Mouse (Mus musculus) hindbrain, embryonic 12.5 days (tissue): Measurements from ENCODE around the gene Cdc42bpa. TPM values are rescaled to one million over a fixed set of nuclear protein-coding genes. Genes with fewer than 3 reads are reported as not detected.

Experiments
- ATAC-seq: fragments of 200-750 bp; cut with Nextera tagmentation; 2 replicates; pipeline ENCODE4 v1.8.0; 2017; ENCODE audit warnings: moderate TSS enrichment; ENCODE audit not compliant: low FRiP score
- H3K27ac ChIP-seq: fragments of 300-500 bp; sonication (generic); 2 replicates; pipeline ENCODE4 v1.5.1; 2016; ENCODE audit warnings: mild to moderate bottlenecking
- H3K27me3 ChIP-seq: fragments of 300-500 bp; sonication (generic); 2 replicates; pipeline ENCODE4 v1.6.1; 2016; ENCODE audit warnings: mild to moderate bottlenecking
- H3K36me3 ChIP-seq: fragments of 300-500 bp; sonication (generic); 2 replicates; pipeline ENCODE4 v1.6.1; 2016; ENCODE audit warnings: mild to moderate bottlenecking
- H3K4me1 ChIP-seq: fragments of 300-500 bp; sonication (generic); 2 replicates; pipeline ENCODE4 v1.6.1; 2016
- H3K4me2 ChIP-seq: fragments of 300-500 bp; sonication (generic); replicated peaks from 2 replicates; pipeline ENCODE4 v1.6.1; 2016; ENCODE audit warnings: mild to moderate bottlenecking
- H3K4me3 ChIP-seq: fragments of 300-500 bp; sonication (generic); 2 replicates; pipeline ENCODE4 v1.5.1; 2016; ENCODE audit warnings: mild to moderate bottlenecking
- H3K9ac ChIP-seq: fragments of 300-500 bp; sonication (generic); 2 replicates; pipeline ENCODE4 v1.6.1; 2016; ENCODE audit warnings: mild to moderate bottlenecking, moderate library complexity
- H3K9me3 ChIP-seq: fragments of 300-500 bp; sonication (generic); replicated peaks from 2 replicates; pipeline ENCODE4 v1.6.1; 2016; ENCODE audit warnings: mild to moderate bottlenecking
- WGBS: fragments of 180-500 bp; shearing (Covaris S2); methylation state at CpG from one replicate; pipeline ENCODE4 v1.1.7; 2016; 5-methylcytosine and 5-hydroxymethylcytosine counted together
- polyA plus RNA-seq: library from polyadenylated mRNA; unstranded; fragments of >200 nt; fragmentation: Nextera tagmentation; extraction: Ambion mirVana; gene quantifications from 2 replicates; pipeline ENCODE4 v1.2.1, GENCODE M21; 2016

Cdc42bpa gene
- polyA plus RNA-seq, 1 experiment from 2014 or later, result 22.3 TPM

DNA sequence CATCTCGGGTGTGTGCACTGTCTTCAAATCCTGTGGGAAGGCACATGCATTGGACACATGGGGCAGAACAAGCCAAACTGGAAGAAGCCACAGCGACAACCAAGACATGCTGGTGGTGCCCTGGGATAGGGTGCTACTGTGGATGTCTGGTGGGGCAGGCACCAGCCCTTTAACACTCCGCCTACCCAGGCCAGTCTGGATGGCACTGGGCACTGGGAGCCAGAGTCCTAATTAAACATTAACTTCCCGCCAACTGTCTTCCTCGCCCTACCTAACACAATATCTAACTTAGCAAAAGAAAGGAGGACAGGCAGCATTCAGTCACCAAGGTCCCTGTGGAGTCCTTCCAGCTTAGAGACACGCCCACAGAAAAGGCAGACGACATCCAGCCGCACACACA is 215.4 kb downstream of the Cdc42bpa start:
- WGBS, result 57% methylated on average over 8 of the region's 8 CpGs
- no peak for ATAC-seq
- Histone ChIP-seq H3K9me3 (no peaks in the 10 kb centered on the region; the same call in 1 of the 2 replicates), H3K27ac (no peak overlapping the region), H3K36me3 (no peaks in the 10 kb centered on the region), H3K4me2 (no peak overlapping the region), H3K9ac (no peak overlapping the region), H3K4me3 (no peak overlapping the region), H3K4me1 (no peaks in the 10 kb centered on the region), H3K27me3 (no peaks in the 10 kb centered on the region)

DNA sequence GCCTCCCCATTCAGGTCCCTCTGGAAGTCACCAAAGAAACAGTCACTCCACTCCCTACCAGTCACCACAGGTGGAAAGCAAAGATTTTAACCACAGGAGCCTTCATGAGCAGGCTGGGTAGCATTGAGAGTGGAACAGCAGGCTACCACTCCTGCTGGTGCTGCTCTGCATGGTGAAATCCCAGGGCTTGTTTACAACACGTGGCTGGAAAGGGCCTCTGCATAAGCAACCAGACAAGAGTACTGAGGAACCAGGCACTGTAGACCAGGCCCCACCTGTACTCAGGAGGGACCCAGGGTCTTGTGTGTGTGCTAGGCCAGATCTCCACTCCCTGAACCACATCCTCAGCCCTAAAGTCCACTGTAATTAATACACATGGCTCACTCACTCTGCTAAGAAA is 216.5 kb downstream of the Cdc42bpa start:
- Histone ChIP-seq H3K27me3 (no peaks in the 10 kb centered on the region), H3K27ac (no peak overlapping the region), H3K4me3 (no peak overlapping the region), H3K9me3 (no peaks in the 10 kb centered on the region), H3K4me1 (no peaks in the 10 kb centered on the region), H3K36me3 (no peaks in the 10 kb centered on the region), H3K4me2 (no peak overlapping the region), H3K9ac (no peak overlapping the region)
- 3% methylated on average over 1 of the region's 1 CpGs for WGBS
- ATAC-seq, result no peak

GRCm38 (mm10) chr1:180178340-180178739 is 218.1 kb downstream of the Cdc42bpa start:
- Histone ChIP-seq H3K36me3 (no peaks in the 10 kb centered on the region), H3K4me2 (no peak overlapping the region), H3K4me1 (no peaks in the 10 kb centered on the region), H3K9ac (no peak overlapping the region), H3K4me3 (no peak overlapping the region), H3K27me3 (no peaks in the 10 kb centered on the region), H3K27ac (no peak overlapping the region), H3K9me3 (no peaks in the 10 kb centered on the region)
- WGBS, result 91% methylated on average over 9 of the region's 9 CpGs
- no peak for ATAC-seq

DNA sequence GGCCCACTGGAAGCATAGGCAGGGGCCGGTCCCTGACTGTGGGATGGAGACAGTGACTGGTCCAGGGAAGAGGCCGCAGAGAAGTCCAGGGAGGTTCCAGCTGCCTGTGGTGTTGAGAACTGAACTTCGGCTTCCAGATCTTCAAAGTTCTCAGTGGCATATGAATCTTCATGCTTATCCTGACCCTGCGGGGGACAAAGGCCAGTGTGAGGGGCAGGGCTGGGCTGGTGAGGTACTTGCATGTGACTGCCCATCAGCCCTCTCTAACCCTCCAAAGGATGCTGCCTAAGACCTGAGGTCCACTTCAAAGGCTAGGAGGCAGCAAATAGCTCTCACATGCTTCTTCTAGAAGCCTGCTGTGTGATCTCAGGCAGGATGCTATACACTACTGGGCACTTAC is 218.8 kb downstream of the Cdc42bpa start:
- Histone ChIP-seq H3K4me3 (no peak overlapping the region), H3K4me2 (no peak overlapping the region), H3K9ac (no peak overlapping the region), H3K36me3 (no peaks in the 10 kb centered on the region), H3K27ac (no peak overlapping the region), H3K4me1 (no peaks in the 10 kb centered on the region), H3K9me3 (no peaks in the 10 kb centered on the region), H3K27me3 (no peaks in the 10 kb centered on the region)
- WGBS, result 94% methylated on average over 4 of the region's 4 CpGs
- ATAC-seq, result no peak

DNA sequence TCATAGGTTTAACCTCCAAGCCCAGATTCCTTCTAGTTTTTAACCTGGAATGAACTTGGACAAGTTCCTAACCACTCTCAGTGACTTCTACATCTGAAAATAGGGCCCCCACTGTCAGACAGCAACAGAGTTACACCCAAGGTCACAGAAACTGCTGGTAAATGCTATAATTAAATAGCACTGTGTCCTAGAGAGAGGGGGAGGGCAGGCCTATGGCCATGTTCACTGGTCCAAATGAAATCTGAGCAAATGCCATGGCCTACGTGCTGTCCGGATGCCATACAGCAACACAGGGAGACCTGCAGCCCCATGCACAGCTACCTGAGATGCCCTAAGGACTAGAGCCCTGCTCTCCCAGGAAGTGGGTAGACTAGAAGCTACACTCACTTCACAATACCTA is 219.6 kb downstream of the Cdc42bpa start:
- Histone ChIP-seq H3K4me1 (no peaks in the 10 kb centered on the region), H3K9ac (no peak overlapping the region), H3K36me3 (no peaks in the 10 kb centered on the region), H3K4me3 (no peak overlapping the region), H3K27ac (no peak overlapping the region), H3K27me3 (no peaks in the 10 kb centered on the region), H3K9me3 (no peaks in the 10 kb centered on the region), H3K4me2 (no peak overlapping the region)
- ATAC-seq, result no peak
- 71% methylated on average over 2 of the region's 2 CpGs for WGBS

DNA sequence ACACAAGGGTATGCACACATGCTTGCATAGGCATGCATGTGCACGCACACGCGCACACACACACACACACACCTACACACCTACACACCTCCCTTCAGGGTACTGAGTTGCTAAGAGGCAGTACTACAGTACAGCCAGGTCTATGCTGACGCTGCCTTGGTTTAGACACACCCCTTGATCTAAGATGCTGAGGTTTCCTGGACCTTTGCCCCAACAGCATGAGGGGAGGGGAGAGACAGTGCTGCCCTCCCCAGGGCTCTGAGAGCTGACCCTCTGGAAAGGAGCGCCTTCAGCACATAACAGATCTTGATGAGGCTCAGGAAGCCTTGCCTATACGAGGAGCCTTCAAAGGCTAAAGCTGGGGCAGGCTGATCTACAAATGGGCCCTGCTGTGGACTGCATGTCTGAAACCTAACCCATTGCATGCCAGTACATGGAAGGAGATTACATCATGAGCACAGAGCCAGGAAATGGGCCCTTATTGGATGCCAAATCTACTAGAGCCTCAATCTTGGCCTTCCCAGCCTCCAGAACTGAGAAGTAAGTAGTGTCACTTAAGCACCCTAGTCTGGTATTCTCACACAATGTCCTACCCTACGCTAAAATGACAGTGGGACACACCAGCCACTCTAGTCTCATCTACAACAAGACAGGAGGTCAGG is 221.2 kb downstream of the Cdc42bpa start:
- Histone ChIP-seq H3K9me3 (no peaks in the 10 kb centered on the region), H3K9ac (no peak overlapping the region), H3K4me3 (no peak overlapping the region), H3K36me3 (no peaks in the 10 kb centered on the region), H3K4me1 (no peaks in the 10 kb centered on the region), H3K27me3 (no peaks in the 10 kb centered on the region), H3K4me2 (no peak overlapping the region), H3K27ac (no peak overlapping the region)
- no peak for ATAC-seq
- 91% methylated on average over 7 of the region's 7 CpGs for WGBS

DNA sequence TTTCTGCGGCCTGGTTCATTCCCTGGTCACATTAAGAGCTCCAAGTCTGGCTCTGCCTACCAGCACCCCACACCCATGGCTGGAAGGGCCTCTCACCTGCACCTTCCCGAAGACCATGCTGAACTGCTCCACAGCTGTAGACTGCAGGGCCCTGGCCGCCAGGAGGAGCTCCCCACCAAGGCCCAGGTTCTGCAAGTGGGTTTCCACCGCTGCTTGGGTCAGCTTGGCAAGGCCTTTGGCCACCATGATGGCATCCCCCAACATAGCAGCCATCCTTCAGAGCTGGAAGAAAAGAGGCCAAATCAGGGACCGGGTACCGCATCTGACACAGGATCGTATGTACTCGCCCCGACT is 221.7 kb downstream of the Cdc42bpa start:
- no peaks in the 10 kb centered on the region for H3K36me3 ChIP-seq
- no peaks in the 10 kb centered on the region for H3K4me1 ChIP-seq
- H3K9me3 ChIP-seq, result no peaks in the 10 kb centered on the region
- no peak for ATAC-seq
- no peak overlapping the region for H3K9ac ChIP-seq
- H3K27me3 ChIP-seq, result no peaks in the 10 kb centered on the region
- H3K27ac ChIP-seq, result no peak overlapping the region
- H3K4me2 ChIP-seq, result no peak overlapping the region
- no peak overlapping the region for H3K4me3 ChIP-seq
- WGBS, result 88% methylated on average over 9 of the region's 9 CpGs

- ATAC-seq, result no peak
- H3K27ac ChIP-seq, result no peak overlapping the region
Observed at GRCm38 (mm10) chr1:180182731-180183130, 222.5 kb downstream of the Cdc42bpa start.

GRCm38 (mm10) chr1:180183525-180184159 is 223.4 kb downstream of the Cdc42bpa start:
- H3K9ac ChIP-seq, result no peak overlapping the region
- 92% methylated on average over 6 of the region's 6 CpGs for WGBS
- no peak overlapping the region for H3K4me2 ChIP-seq
- no peaks in the 10 kb centered on the region for H3K27me3 ChIP-seq
- no peaks in the 10 kb centered on the region for H3K4me1 ChIP-seq
- H3K9me3 ChIP-seq, result no peaks in the 10 kb centered on the region
- no peak overlapping the region for H3K27ac ChIP-seq
- no peak for ATAC-seq
- no peaks in the 10 kb centered on the region for H3K36me3 ChIP-seq
- H3K4me3 ChIP-seq, result no peak overlapping the region

More at GRCm38 (mm10) chr1:180182731-180183130, 222.5 kb downstream of the Cdc42bpa start:
- Histone ChIP-seq H3K4me3 (no peak overlapping the region), H3K4me1 (no peaks in the 10 kb centered on the region), H3K27me3 (no peaks in the 10 kb centered on the region), H3K9ac (no peak overlapping the region), H3K4me2 (no peak overlapping the region), H3K9me3 (no peaks in the 10 kb centered on the region), H3K36me3 (no peaks in the 10 kb centered on the region)
- WGBS, result 60% methylated on average over 3 of the region's 3 CpGs

DNA sequence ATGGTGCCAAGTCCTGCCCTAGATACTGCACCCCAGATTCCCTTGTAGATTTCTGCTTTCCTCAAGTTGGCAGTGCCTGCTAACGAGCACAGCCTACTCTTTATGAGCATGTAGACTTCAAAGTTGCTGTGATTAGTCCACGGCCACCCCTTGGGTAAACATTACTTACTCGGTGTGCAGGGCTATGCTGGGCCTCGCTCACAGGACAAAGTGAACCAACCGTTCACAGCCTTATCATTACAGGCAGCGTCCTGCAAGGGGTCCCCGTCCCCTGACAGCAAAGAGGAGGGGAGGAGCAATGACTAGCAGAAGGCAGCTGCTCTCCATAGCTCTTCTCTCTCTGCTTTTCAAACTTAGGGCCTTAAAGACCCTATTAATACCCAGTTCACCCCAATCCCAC is 224.5 kb downstream of the Cdc42bpa start:
- Histone ChIP-seq H3K27me3 (no peaks in the 10 kb centered on the region), H3K36me3 (no peaks in the 10 kb centered on the region), H3K9me3 (no peaks in the 10 kb centered on the region), H3K27ac (no peak overlapping the region), H3K4me1 (no peaks in the 10 kb centered on the region), H3K9ac (no peak overlapping the region), H3K4me3 (no peak overlapping the region), H3K4me2 (no peak overlapping the region)
- ATAC-seq, result no peak
- WGBS, result 71% methylated on average over 7 of the region's 7 CpGs

GRCm38 (mm10) chr1:180185877-180186276 is 225.6 kb downstream of the Cdc42bpa start:
- H3K4me1 ChIP-seq, result no peaks in the 10 kb centered on the region
- WGBS, result 66% methylated on average over 5 of the region's 5 CpGs
- no peaks in the 10 kb centered on the region for H3K9me3 ChIP-seq
- no peaks in the 10 kb centered on the region for H3K36me3 ChIP-seq
- no peak overlapping the region for H3K27ac ChIP-seq
- no peak overlapping the region for H3K4me3 ChIP-seq
- no peak overlapping the region for H3K9ac ChIP-seq
- H3K27me3 ChIP-seq, result no peaks in the 10 kb centered on the region
- no peak for ATAC-seq
- H3K4me2 ChIP-seq, result no peak overlapping the region

DNA sequence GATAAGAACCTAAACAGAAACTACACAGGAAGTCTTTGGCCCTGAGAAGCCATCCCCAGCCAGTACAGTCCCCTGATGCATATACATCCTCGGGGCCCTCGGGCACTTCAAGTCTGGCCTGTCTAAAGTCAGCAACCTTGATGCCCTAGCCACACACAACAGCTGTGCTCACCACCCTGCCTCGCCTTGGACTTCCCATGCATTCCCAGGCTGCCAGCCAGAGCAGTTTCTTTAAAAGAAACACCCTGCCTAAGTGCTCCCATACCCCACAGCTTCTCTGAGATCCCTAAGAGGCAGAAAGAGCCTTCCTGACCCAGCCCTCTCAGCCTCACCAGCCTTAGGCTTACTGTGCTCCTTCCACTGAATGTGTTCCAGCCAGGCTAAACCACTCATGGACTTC is 226.1 kb downstream of the Cdc42bpa start:
- 88% methylated on average over 3 of the region's 3 CpGs for WGBS
- H3K4me2 ChIP-seq, result no peak overlapping the region
- no peak overlapping the region for H3K4me3 ChIP-seq
- no peaks in the 10 kb centered on the region for H3K4me1 ChIP-seq
- H3K27me3 ChIP-seq, result no peaks in the 10 kb centered on the region
- no peak overlapping the region for H3K9ac ChIP-seq
- H3K27ac ChIP-seq, result no peak overlapping the region
- no peaks in the 10 kb centered on the region for H3K36me3 ChIP-seq
- no peak for ATAC-seq
- H3K9me3 ChIP-seq, result no peaks in the 10 kb centered on the region

DNA sequence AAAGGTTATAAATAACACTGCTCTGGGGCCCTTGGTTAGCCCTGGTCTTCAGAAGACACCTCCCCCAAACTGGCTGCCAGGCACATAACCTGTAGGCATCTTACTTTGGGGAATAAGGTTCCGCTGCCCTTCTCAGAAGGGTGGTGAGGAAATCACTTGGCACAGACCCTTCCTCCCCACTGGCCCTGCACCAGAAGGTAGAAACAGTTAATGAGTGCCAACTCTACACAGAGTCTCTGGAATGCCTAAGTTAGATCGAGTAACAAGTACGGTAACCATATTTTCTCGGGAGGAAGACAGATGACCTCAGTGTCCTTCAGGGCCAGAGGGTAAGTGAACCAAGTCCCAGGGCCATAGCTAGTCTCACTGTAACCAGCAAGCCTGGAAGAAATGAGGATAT is 228.7 kb downstream of the Cdc42bpa start:
- Histone ChIP-seq H3K9ac (no peak overlapping the region), H3K4me2 (no peak overlapping the region), H3K4me3 (no peak overlapping the region), H3K27me3 (no peaks in the 10 kb centered on the region; the same call in 1 of the 2 replicates), H3K9me3 (no peaks in the 10 kb centered on the region), H3K36me3 (no peaks in the 10 kb centered on the region), H3K27ac (no peak overlapping the region), H3K4me1 (no peaks in the 10 kb centered on the region)
- WGBS, result 90% methylated on average over 4 of the region's 4 CpGs
- ATAC-seq, result no peak
